Mouse (Mus musculus): ENCODE data around the gene Zfp560.
"Not testable (repeated sequence)": the region's sequence is repeated elsewhere in the genome, so short reads cannot be mapped to it uniquely, and the experiment has no call there.

Zfp560 gene

DNA sequence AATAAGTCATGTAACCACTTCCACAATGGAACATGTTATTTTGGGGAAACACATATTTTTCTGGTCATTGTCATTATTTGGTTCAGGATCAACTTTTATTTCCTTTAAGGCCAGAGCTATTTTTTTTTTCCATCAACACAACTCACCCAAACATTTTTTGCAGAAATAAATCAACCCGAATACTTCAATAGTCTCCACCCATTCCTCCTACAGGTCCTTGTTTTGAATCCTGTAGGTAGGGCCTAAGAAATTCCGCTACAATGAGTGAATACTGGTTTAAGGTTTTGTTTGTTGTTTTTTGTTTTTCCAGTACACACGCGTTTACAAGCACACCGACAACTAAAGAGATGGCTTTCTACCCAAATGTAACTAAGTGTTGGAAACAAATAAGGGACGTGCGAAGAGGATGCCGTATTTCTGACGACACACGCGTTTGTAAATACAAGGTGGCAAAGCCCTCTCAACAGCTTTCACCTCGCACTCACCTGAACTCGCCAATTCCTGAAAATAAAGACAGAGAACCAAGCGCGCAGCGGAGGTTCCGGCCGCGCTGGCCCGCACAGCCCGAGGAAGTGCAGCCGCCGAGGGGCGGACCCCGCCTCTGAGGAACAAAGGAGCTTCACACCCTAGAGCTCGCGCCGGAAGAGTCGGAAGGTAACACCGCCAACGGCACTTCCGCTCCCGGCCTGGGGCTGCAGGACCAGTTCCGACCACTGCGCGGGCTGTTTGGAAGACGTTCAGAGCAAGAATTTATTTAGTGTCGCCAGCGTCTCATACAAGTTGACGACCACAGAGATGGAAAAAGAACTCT is at the start of gene Zfp560:
Gene Zfp560 (minus strand): TSS at position 646 of the 811 bp plus-strand sequence.
- DNase-seq (ENCODE audit: low read depth): peak; percentile 96

DNA sequence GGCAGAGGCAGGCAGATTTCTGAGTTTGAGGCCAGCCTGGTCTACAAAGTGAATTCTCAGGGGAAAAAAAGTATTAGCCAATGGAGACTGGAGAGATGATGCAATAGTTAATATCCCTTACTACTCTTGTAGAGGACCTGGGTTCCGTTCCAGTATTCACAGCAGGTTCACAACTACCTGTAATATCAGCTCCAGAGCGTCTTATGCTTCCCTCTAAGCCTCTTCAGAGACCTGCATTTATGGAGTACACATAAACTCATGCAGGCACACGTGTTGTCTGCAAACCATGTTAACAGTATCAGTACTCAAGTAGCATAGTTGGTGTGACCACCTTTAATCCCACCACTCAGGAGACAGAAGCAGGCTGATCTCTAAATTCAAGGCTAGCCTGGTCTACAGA is 45.0 kb upstream of the Zfp560 start:
- DNase-seq (ENCODE audit: low read depth): no peak

DNA sequence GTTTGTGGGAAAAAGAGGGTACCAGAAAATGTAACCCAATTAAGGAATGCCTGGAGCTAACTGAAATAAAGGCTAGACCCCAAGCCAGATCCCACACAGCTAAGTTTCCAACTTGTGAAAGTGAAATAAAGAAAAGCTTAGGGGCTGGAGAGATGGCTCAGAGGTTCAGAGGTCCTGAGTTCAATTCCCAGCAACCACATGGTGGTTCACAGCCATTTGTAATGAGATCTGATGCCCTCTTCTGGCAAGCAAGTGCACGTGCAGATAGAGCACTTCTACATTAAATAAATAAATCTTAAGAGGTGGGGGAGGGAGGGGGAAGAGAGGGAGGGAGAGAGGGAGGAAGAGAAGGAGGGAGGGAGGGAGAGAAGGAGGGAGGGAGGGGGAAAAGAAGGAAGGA is 26.5 kb upstream of the Zfp560 start:
- no peak for DNase-seq (ENCODE audit: low read depth)

DNA sequence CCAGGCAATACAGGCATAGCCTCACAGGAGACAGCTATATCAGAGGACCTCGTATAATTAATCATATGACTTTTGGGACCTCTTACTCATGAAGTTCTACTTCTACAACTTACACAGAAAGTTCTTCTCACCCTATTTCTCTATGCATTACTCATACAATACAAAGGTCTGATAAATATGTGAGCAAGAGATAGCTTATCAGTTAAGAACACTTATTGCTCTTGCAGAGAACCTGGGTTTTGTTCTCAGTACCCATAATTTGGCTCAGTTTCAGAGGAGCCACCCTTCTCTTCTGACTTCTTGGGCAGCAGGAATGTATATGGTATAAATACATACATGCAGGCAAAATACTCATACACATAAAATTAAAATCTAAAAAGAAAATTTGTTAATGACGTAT is 24.3 kb upstream of the Zfp560 start:
- DNase-seq (ENCODE audit: low read depth): no peak

DNA sequence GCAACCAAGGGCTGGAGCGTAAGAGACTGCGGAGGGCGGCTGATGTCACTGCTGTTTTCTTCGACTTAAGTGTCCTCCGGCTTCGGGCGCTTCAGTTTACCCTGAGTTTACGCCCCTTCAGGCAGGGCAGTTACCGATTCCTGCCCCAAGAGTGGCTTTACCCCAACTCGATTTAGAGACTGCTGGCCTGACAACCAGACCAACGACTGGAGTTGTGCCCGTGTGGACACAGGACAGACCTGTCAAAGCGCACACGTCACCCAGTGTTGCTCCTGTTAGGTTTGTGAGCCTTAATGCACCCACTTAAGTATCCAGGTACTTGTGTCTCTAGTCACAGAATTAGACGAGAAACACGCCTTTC is 346 bp upstream of the Zfp560 start:
- no peak for DNase-seq (ENCODE audit: low read depth)

DNA sequence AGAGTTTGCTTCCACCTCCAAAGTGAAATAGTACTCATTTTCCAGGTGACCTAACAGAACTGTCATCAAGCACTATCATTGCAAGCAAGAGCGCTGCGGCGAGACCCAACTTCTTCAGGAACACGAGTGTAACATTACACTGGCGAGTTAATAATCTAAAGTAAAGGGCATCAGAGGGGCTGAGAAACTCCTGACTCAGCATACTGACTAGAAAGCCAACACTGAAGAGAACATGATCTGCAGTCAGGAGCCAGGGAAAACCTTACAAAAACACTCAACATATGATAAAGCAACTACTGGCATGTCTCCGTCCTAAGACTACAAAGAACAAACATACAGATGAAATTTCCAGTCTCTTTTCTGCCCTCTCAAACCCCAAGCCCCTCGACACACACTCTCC is 1.3 kb downstream of the Zfp560 start:
- DNase-seq (ENCODE audit: low read depth): no peak

DNA sequence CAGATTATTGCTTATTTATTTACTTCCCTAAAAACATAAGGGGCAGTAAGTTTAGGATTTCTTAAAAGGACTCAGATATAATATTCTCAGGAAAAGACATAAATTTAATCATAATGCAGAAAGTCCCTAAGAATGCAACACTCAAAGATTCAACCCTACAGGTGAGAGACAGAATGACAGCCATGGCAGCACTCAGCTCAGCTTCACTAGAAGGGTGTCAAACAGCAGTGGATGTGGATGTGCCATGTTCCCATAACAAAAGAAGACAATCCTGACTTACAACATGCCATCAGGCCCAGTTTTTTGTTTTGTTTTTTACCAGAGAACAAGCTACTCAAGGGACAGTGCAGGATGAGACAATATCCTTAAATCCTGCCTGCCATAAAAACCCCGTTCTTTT is 10.3 kb downstream of the Zfp560 start:
- DNase-seq (ENCODE audit: low read depth): no peak

DNA sequence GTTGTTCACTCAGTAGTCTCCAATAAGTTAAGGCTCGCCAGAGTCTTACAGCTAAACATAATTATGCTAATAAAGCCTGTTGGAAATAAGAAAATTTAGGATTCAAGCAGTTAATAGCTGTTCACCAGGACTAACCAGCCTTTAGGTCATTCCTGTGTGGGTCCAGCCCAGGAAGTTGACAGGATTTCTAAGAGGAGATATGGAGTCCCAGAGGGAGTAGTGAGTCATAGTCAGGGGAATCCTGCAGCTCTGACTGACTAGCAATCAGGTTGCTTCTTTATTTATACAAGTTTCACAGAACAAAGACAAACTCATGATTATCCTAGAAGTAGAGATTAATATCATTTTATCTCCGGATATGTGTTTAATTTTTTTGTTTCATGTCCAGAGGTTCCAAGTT is 17.7 kb downstream of the Zfp560 start:
- no peak for DNase-seq (ENCODE audit: low read depth)

DNA sequence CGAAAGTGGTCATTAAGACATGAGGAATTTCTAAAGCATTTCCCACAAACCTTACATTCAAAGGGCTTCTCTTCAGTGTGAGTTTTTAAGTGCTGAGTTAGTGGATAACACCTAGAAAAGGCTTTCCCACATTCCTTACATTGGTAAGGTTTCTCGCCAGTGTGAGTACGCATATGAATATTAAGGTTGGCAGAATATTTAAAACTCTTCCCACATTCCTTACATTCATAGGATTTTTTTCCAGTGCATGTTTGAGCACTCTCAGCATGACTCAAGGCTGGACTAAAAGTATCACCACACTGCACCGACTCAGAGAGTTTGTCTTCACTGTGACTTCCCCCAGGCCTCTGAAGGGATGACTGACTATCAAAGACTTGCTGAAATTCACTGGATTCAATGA is 36.5 kb downstream of the Zfp560 start:
- no peak for DNase-seq (ENCODE audit: low read depth)

DNA sequence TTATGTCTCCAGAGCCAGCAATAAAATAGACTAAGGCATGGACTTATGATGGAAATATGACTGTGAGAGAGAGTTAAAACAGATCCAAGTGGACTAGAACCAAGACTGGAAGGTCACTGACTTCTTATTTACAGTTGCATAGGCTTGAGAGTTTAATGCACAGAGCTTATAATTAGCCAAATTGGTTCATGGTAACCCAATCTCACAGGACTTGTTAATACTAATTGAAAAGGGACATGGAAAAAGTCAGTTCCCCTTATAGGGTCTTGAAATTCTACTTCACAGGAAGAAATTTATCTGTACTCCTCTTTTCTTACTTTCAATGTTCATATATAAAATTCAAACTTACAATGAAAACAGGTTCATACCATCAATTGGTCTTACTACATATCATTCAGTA is 49.0 kb downstream of the Zfp560 start, which contains the start of gene Olfr18:
Gene Olfr18 (minus strand): TSS at position 101 of the 400 bp plus-strand sequence.
- DNase-seq (ENCODE audit: low read depth): no peak

DNA sequence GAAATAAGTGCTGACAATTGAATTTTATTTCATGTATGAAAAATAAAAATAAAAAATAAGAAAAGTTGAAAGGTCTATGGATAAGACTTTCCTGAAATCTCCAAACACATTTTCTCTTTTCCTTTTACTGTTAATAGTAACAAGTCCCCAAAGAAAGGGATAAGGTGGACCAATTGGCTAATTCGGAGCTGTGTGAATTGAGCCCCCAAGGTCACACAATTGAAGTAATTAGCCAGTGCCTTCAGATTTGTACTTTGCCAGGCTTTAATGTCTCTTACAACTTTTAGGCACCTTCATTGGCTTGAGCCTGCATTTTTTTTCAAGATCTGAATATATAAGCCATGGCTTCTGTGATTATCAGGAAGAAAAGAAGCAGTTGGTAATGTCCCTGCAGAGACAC is 86.7 kb downstream of the Zfp560 start, which contains the start of gene Olfr873:
Gene Olfr873 (plus strand): TSS at position 301 of the 400 bp plus-strand sequence.
- no peak for DNase-seq (ENCODE audit: low read depth)

DNA sequence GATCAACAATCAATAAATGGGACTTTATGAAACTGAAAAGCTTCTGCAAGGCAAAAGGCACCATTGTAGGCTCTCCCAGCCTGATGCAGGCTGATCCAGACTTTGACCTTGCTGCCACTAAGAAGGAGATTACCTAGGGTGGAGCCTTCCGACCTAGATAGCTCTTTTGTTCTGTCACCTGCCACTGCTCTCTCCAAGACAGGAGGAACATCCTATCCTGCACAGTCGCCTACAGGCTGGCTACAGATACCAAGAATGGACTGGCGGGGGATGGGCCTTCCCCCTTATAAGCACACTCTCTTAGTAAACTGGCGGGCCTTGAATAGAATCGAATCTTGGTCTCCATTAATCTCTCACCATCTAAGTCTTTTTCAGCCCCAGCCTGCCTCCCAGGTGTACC is 89.4 kb downstream of the Zfp560 start:
- not testable (repeated sequence) for DNase-seq (ENCODE audit: low read depth)
